Mouse (Mus musculus) gastrocnemius, postnatal 25 days (tissue): ENCODE measurements around the gene Mab21l3. TPM values are rescaled to one million over a fixed set of nuclear protein-coding genes. Genes with fewer than 3 reads are reported as not detected.

Experiments used
- DNase-seq: peaks from one replicate; pipeline ENCODE4 v3.0.0; 2022
- long read RNA-seq, 2 experiments: library from polyadenylated mRNA; stranded (forward); transcript quantifications; one replicate each; pipeline ENCODE4 v2.0.0; 2021
- total RNA-seq, 2 experiments: library from RNA; stranded (reverse); gene quantifications; 1 replicate in 1 of 2; 2 replicates in 1 of 2; pipeline ENCODE4 v1.2.3; 2021

The Mab21l3 gene
- not detected for total RNA-seq
- long read RNA-seq, experiment 1: 0 reads
- long read RNA-seq, experiment 2: 0 reads

DNA sequence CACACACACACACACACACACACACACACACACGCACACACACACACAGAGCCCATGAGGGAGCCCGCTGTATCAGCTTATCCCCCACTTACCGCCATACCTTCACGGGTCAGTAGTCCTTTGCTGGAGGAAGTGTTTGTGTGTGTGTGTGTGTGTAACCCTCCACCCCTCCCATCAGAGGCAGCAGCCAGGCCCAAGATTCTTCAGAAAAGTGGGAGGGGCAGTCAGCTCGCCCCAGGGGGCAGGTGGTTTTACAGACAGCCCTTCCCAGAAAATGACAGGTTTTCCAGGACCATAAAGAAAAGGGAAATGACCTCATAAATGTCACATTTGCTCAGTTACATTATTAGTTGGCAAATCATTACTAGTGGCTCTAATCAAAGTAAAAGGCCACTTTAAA lies at the start of gene Mab21l3:
Gene Mab21l3, minus strand, starts transcription at position 144 of the 400 bp plus-strand sequence.
- DNase-seq: no peak

DNA sequence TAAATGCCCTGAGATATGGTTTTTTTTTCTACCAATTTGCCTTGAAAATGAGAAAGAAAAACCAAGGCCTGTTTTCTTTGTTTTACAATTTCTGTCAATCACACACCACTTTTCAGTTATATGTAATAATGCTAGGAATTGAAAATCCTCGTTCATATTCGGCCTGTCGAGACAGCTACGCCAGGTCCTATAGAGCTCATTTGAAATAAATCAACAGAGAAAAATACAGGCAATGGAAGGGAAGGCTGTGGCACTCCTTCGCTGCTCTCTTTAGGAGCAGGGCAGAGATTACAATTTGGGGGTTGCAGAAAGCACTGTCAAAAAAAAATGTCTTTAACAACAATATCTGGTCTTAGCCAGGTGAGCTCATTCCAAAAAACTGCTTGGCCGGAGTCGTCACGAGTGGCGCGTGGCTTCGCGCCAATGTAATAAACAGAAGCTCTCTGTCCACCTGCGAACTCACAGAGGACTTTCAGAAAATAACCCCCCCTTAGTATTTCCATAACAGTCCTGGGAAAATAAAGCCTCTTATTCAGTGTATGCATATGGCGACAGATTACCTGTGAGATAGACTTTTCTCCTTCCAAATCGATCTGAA lies 48.7 kb upstream of the Mab21l3 start:
- DNase-seq: no peak

- DNase-seq: peak; percentile 26
These were observed 48.1 kb upstream of the Mab21l3 start for GRCm38 (mm10) chr3:101896893-101897292.

DNA sequence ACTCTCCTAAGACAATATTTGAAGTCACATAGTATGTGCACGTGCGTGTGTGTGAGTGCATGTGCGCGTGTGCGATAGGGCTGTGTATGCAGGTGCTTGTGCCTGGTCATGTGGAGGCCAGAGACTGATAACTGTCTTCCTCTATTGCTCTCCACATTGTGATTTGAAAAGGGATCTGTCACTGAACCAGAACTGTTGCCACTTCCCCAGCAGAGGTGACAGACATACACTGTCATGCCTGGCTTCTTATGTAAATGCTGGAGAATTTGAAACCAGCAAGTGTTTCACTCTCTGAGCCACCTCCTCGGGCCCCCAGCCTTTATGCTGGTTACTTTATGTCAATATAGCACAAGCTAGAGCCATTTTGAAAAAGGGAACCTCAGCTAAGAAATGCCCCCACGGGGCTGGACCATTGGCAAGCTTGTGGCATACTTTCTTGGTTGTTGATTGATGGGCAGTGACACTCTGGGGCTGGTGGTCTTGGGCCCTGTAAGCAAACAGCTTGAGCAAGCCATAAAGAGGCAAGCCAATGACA lies 46.7 kb upstream of the Mab21l3 start:
- DNase-seq: no peak

DNA sequence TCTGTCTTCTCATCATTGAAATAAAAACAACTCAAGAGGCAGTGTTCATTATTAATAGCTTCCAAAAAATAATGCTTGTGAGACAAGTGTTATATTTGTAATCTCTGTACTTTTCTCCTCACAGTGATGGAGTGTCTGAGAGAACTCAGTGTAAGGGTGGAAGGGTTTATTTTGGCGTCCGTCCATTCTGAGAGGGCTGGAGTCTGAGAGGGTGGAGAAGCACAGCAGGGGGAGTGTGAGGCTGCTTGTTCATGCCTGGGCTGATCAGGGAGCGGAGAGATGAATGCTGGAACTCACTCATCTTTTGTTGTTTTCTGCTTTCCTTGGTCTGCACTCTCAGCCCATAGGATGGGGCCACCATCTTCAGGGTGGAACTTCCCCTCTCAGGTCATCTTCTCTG lies 36.8 kb upstream of the Mab21l3 start:
- DNase-seq: no peak

DNA sequence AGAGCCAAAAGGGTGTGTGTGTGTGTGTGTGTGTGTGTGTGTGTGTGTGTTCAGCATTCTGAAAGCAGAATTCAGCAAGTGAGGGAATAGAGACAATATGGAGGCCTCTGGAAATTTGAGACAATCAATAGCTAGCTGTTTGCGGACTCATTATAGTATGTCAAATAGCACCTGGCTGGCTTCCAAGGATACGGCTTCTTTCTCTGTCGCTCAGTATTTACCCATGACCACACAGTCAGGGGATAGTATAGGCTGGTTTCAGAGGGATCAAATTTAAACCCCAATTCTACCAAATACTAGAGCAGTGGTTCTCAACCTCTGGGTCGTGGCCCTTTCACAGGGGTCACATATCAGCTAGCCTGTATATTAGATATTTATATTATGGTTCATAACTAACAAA lies 36.3 kb upstream of the Mab21l3 start:
- DNase-seq: no peak

DNA sequence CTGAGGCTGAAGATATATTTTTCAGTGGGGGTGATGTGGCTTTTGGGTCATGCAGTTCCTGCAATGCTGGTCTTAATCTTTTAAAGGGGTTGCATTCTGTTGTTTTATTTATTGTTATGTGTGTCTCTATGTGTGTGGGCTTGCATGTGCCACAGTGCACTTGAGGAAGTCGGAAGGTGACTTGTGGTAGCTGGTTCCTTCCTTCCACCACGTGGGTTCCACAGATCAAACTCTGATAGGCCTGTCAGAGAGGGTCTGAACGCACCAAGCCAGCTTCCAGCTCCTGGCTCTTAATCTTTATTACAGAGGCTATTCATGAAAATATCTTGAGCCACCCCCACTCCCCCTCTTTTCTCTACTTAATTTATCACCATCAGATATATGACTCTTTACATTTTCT lies 35.1 kb upstream of the Mab21l3 start:
- no peak for DNase-seq

- no peak for DNase-seq
These were observed 33.0 kb upstream of the Mab21l3 start for GRCm38 (mm10) chr3:101881721-101882120.

- no peak for DNase-seq
These were observed 32.1 kb upstream of the Mab21l3 start for GRCm38 (mm10) chr3:101880818-101881217.

- no peak for DNase-seq
These were observed 29.4 kb upstream of the Mab21l3 start for GRCm38 (mm10) chr3:101878136-101878535.

- no peak for DNase-seq
These were observed 27.9 kb upstream of the Mab21l3 start for GRCm38 (mm10) chr3:101876459-101877285.

- no peak for DNase-seq
These were observed 26.6 kb upstream of the Mab21l3 start for GRCm38 (mm10) chr3:101875258-101875920.

DNA sequence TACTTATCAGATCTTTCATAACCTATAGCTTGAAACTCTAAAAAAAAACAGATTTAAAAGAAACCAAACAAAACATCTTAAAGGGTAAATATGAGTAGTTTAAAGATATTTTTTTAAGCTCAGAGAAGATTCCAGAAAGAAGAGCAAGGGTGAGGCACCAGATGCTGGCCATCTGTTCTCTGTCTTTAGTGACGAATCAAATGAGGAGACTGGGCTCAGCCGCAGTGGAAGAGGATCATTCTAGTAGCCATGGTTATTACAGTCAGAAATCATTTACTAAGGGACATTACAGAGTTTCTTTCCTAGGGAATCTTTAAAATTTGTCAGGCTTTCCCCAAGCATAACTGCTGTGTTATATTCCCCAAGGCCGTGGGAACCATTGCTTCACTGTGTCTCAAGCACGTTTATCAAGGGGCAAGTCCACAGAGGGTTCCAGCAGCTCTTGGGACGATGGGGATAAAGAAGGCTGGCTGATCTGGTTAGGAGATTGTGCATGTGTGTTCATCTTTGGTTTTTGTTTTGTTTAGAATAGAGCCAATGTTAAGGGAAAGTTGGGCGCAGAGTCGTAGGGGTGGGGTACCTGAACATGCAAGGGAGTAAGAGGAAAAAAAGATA lies 24.4 kb upstream of the Mab21l3 start:
- DNase-seq: no peak

DNA sequence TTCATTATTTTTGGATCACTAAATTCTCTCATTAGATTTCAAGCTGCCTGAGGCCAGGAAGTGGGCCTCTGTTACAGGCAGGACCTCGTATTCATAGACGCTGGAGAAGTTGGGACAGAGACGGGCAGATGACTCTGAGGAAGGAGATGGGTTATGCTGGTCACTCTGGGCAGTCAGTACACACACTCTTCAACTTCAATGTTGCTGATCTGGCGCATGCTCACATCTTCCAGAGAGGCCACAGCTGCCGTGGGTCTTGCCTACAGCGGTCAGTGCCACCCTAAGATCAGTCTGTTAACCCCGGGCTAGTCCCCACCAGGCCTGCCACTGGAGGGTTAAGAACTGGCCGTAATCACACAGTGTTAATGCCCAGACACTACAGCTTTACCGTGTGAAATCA lies 23.2 kb upstream of the Mab21l3 start:
- no peak for DNase-seq

- no peak for DNase-seq
These were observed 18.3 kb upstream of the Mab21l3 start for GRCm38 (mm10) chr3:101867001-101867421.

- no peak for DNase-seq
These were observed 13.1 kb upstream of the Mab21l3 start for GRCm38 (mm10) chr3:101861856-101862255.

DNA sequence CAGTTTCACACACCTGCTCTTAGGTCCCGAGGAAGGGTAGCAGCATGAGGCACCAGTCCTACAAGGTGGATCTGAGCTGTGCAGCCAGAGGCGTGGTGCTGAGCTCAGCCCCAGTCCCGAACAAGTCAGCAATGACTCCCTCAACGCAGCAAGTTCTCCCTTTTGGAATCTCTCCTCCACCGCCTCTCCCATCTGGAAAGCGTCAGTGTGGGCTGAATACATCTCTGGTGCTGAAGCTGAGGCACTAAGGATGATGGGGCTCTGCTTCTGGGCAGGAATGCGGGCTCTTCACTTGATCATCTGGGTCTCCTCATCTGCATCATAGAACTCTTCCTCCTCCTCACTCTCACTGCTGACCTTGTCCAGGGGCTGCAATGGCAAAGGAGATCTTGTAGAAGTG lies 11.4 kb upstream of the Mab21l3 start:
- no peak for DNase-seq

GRCm38 (mm10) chr3:101859740-101860139 lies 11.0 kb upstream of the Mab21l3 start:
- DNase-seq: no peak

DNA sequence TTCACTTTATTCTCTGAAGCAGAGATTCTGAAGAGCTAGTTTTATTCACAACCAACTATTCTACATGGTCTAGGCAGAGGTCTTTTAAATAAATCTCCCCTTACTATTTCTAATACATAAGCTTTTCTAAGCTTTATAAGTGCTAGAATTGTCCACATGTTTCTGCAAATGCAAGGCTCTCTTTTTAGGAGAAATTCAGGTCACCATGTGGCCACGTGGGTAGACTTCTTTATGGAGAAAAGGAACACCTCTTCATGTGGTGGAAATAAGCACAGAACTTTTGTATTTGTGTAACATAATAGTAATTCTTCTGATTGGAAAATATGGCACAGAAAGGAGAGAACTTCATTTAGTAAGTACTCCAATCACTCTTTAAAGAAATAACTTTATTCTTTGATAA lies 5.3 kb upstream of the Mab21l3 start:
- no peak for DNase-seq

- DNase-seq: no peak
These were observed 2.6 kb upstream of the Mab21l3 start for GRCm38 (mm10) chr3:101851363-101851762.

DNA sequence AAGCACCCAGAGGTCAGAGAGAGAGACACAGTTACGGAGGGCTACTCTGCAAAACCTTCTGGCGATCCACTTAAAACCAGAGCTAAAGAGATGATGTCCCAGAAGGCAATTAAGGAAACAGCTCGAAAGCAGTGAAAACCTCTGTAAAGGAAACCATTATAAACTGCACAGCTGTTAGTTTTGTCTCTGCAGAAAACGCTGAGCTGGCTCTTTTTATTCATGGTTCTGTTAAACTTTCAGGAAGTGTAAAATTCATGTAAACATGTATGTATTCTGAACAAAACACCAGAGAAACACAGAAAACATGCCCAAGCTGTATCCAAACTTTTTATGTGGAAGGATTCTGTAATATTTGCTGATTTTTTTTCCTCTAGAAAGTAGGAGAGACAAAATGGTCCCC lies 2.7 kb downstream of the Mab21l3 start:
- no peak for DNase-seq

DNA sequence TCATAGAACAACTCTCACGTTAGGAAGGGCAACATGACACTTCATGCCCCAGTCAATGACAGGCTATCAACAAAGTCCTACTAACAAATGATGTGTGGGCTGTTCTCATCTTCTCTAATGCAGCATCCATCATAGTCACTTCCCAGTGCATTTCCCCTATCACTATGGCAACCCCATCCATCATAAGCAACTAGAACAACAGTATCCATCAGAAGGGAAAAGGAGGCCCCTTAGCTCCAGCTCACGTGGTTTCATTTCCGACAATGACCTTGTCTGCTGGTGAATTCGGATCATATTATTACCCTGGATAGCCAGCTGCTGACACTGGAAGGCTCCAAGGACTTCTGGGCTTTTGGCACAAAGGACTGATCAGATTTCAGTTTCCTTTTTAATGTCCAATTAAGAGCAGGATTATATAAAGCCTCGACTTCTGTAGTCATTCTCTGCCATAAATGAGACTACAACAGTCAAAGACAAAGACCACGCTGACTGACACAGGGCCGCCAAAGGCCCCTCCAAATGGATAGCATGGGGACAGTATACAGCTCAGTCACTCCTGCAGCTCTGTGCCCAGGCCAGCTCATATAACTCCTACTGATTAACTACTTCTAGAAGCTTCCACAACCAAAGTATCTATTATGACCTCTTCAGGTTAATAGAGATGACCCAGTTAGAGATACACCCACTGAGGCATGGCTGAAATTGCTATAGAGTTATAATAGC lies 6.2 kb downstream of the Mab21l3 start:
- DNase-seq: no peak
